Mouse (Mus musculus): Measurements from ENCODE around the gene Ank2. TPM values are rescaled to one million over a fixed set of nuclear protein-coding genes. Genes with fewer than 3 reads are reported as not detected.

The Ank2 gene
- polyA plus RNA-seq, 1 experiment: 4.6 TPM

GRCm38 (mm10) chr3:127265732-127266131 is 233.4 kb downstream of the Ank2 start:
- 93% methylated on average over 5 of the region's 5 CpGs for WGBS
- Histone ChIP-seq H3K27me3 (ENCODE audit: control insufficient read depth, insufficient read depth, low read length) (no peaks in the 10 kb centered on the region), H3K36me3 (ENCODE audit: control insufficient read depth, insufficient read depth, low read length) (no peaks in the 10 kb centered on the region), H3K4me3 (ENCODE audit: control insufficient read depth, insufficient read depth, low read length) (no peak overlapping the region), H3K27ac (ENCODE audit: control insufficient read depth, insufficient read depth, low read length) (no peak overlapping the region), H3K4me1 (replicated peaks; ENCODE audit: control insufficient read depth, insufficient read depth, low read length) (no peaks in the 10 kb centered on the region)
- TF ChIP-seq POLR2A (IDR thresholded peaks at IDR 0.05; ENCODE audit: control insufficient read depth, extremely low read depth, insufficient read depth, low read length, poor library complexity): no peak
- no peak for TF ChIP-seq CTCF (IDR thresholded peaks at IDR 0.05; ENCODE audit: borderline replicate concordance, control insufficient read depth, extremely low read depth, insufficient read depth, low read length, poor library complexity)
- DNase-seq: no peak

GRCm38 (mm10) chr3:127265182-127265581 is 234.0 kb downstream of the Ank2 start:
- DNase-seq: no peak
- 77% methylated on average over 3 of the region's 3 CpGs for WGBS
- no peak overlapping the region for H3K27ac ChIP-seq (ENCODE audit: control insufficient read depth, insufficient read depth, low read length)
- H3K27me3 ChIP-seq (ENCODE audit: control insufficient read depth, insufficient read depth, low read length): no peaks in the 10 kb centered on the region
- TF ChIP-seq POLR2A (IDR thresholded peaks at IDR 0.05; ENCODE audit: control insufficient read depth, extremely low read depth, insufficient read depth, low read length, poor library complexity) (no peak), CTCF (IDR thresholded peaks at IDR 0.05; ENCODE audit: borderline replicate concordance, control insufficient read depth, extremely low read depth, insufficient read depth, low read length, poor library complexity) (no peak)
- no peaks in the 10 kb centered on the region for H3K36me3 ChIP-seq (ENCODE audit: control insufficient read depth, insufficient read depth, low read length)
- H3K4me1 ChIP-seq (replicated peaks; ENCODE audit: control insufficient read depth, insufficient read depth, low read length): no peaks in the 10 kb centered on the region
- no peak overlapping the region for H3K4me3 ChIP-seq (ENCODE audit: control insufficient read depth, insufficient read depth, low read length)

GRCm38 (mm10) chr3:127260786-127261166 is 238.4 kb downstream of the Ank2 start:
- 89% methylated on average over 7 of the region's 7 CpGs for WGBS
- Histone ChIP-seq H3K27me3 (ENCODE audit: control insufficient read depth, insufficient read depth, low read length) (no peaks in the 10 kb centered on the region), H3K4me3 (ENCODE audit: control insufficient read depth, insufficient read depth, low read length) (no peak overlapping the region), H3K4me1 (replicated peaks; ENCODE audit: control insufficient read depth, insufficient read depth, low read length) (no peaks in the 10 kb centered on the region), H3K27ac (ENCODE audit: control insufficient read depth, insufficient read depth, low read length) (no peak overlapping the region), H3K36me3 (ENCODE audit: control insufficient read depth, insufficient read depth, low read length) (no peaks in the 10 kb centered on the region)
- TF ChIP-seq POLR2A (IDR thresholded peaks at IDR 0.05; ENCODE audit: control insufficient read depth, extremely low read depth, insufficient read depth, low read length, poor library complexity) (no peak), CTCF (IDR thresholded peaks at IDR 0.05; ENCODE audit: borderline replicate concordance, control insufficient read depth, extremely low read depth, insufficient read depth, low read length, poor library complexity) (no peak)
- DNase-seq: no peak

GRCm38 (mm10) chr3:127260007-127260785 is 239.0 kb downstream of the Ank2 start:
- no peak for TF ChIP-seq POLR2A (IDR thresholded peaks at IDR 0.05; ENCODE audit: control insufficient read depth, extremely low read depth, insufficient read depth, low read length, poor library complexity)
- no peak for TF ChIP-seq CTCF (IDR thresholded peaks at IDR 0.05; ENCODE audit: borderline replicate concordance, control insufficient read depth, extremely low read depth, insufficient read depth, low read length, poor library complexity)
- 90% methylated on average over 15 of the region's 15 CpGs for WGBS
- H3K4me1 ChIP-seq (replicated peaks; ENCODE audit: control insufficient read depth, insufficient read depth, low read length): no peaks in the 10 kb centered on the region

GRCm38 (mm10) chr3:127258466-127259075 is 240.6 kb downstream of the Ank2 start:
- Histone ChIP-seq H3K27me3 (ENCODE audit: control insufficient read depth, insufficient read depth, low read length) (no peaks in the 10 kb centered on the region), H3K36me3 (ENCODE audit: control insufficient read depth, insufficient read depth, low read length) (no peaks in the 10 kb centered on the region), H3K27ac (ENCODE audit: control insufficient read depth, insufficient read depth, low read length) (no peak overlapping the region), H3K4me1 (replicated peaks; ENCODE audit: control insufficient read depth, insufficient read depth, low read length) (no peaks in the 10 kb centered on the region), H3K4me3 (ENCODE audit: control insufficient read depth, insufficient read depth, low read length) (no peak overlapping the region)
- 71% methylated on average over 15 of the region's 15 CpGs for WGBS
- TF ChIP-seq POLR2A (IDR thresholded peaks at IDR 0.05; ENCODE audit: control insufficient read depth, extremely low read depth, insufficient read depth, low read length, poor library complexity): no peak
- TF ChIP-seq CTCF (IDR thresholded peaks at IDR 0.05; ENCODE audit: borderline replicate concordance, control insufficient read depth, extremely low read depth, insufficient read depth, low read length, poor library complexity): no peak
- no peak for DNase-seq

More at GRCm38 (mm10) chr3:127260007-127260785, 239.0 kb downstream of the Ank2 start:
- no peak overlapping the region for H3K4me3 ChIP-seq (ENCODE audit: control insufficient read depth, insufficient read depth, low read length)
- H3K27me3 ChIP-seq (ENCODE audit: control insufficient read depth, insufficient read depth, low read length): no peaks in the 10 kb centered on the region
- no peak overlapping the region for H3K27ac ChIP-seq (ENCODE audit: control insufficient read depth, insufficient read depth, low read length)
- DNase-seq: no peak
- H3K36me3 ChIP-seq (ENCODE audit: control insufficient read depth, insufficient read depth, low read length): no peaks in the 10 kb centered on the region

- H3K4me1 ChIP-seq (replicated peaks; ENCODE audit: control insufficient read depth, insufficient read depth, low read length): no peaks in the 10 kb centered on the region
- TF ChIP-seq POLR2A (IDR thresholded peaks at IDR 0.05; ENCODE audit: control insufficient read depth, extremely low read depth, insufficient read depth, low read length, poor library complexity) (no peak), CTCF (IDR thresholded peaks at IDR 0.05; ENCODE audit: borderline replicate concordance, control insufficient read depth, extremely low read depth, insufficient read depth, low read length, poor library complexity) (no peak)
- H3K27me3 ChIP-seq (ENCODE audit: control insufficient read depth, insufficient read depth, low read length): no peaks in the 10 kb centered on the region
- 15% methylated on average over 18 of the region's 18 CpGs for WGBS
- H3K27ac ChIP-seq (ENCODE audit: control insufficient read depth, insufficient read depth, low read length): no peak overlapping the region
- H3K36me3 ChIP-seq (ENCODE audit: control insufficient read depth, insufficient read depth, low read length): no peaks in the 10 kb centered on the region
- H3K4me3 ChIP-seq (ENCODE audit: control insufficient read depth, insufficient read depth, low read length): no peak overlapping the region
- no peak for DNase-seq
Measured at GRCm38 (mm10) chr3:127257969-127258368, 241.2 kb downstream of the Ank2 start.

Data from thymus, adult 2 months (tissue).